Mouse (Mus musculus) heart, adult 2 months (tissue): ENCODE results near the gene Map1s.

Experiments
- CTCF ChIP-seq: fragments of 200-600 bp; IDR thresholded peaks from 2 replicates; pipeline ENCODE4 v1.8.1; 2022; ENCODE audit warnings: antibody characterized with exemption, mild to moderate bottlenecking, moderate library complexity
- EP300 ChIP-seq: fragments of 200-500 bp; IDR thresholded peaks from 2 replicates; pipeline ENCODE4 v1.6.1; 2011; ENCODE audit warnings: low read depth, low read length, control low read depth; ENCODE audit not compliant: insufficient read depth
- POLR2A ChIP-seq: fragments of 200-500 bp; IDR thresholded peaks from 2 replicates; pipeline ENCODE4 v1.6.1; 2011; ENCODE audit warnings: mild to moderate bottlenecking, low read depth, low read length, control low read depth; ENCODE audit not compliant: insufficient read depth

- TF ChIP-seq POLR2A (no peak), EP300 (no peak), CTCF (no peak)
These were observed 27.3 kb downstream of the Map1s start for GRCm38 (mm10) chr8:70933036-70933435.
